Mouse (Mus musculus) MEL (cell line): ENCODE measurements around the gene Tmem232. TPM values are rescaled to one million over a fixed set of nuclear protein-coding genes. Genes with fewer than 3 reads are reported as not detected.

Experiments
- DNase-seq: peaks from one replicate; pipeline ENCODE4 v3.0.0; 2011; ENCODE audit warnings: low read depth, low spot score
- H3K27ac ChIP-seq: 2 replicates; pipeline ENCODE4 v1.5.1; 2012; ENCODE audit warnings: low read depth, mild to moderate bottlenecking, control low read depth, low read length, moderate library complexity; ENCODE audit not compliant: control insufficient read depth
- H3K27me3 ChIP-seq, 2 experiments: fragments of 150-350 bp in 1 of 2; sonication (generic) in 1 of 2; 2 replicates each; pipeline ENCODE4 v1.6.1; 2012; ENCODE audit warnings: low read length in 2 of 2, mild to moderate bottlenecking in 2 of 2, improper control_type of control experiment in 1 of 2, moderate library complexity in 1 of 2; ENCODE audit not compliant: insufficient read depth in 2 of 2, control insufficient read depth in 1 of 2
- H3K36me3 ChIP-seq, 2 experiments: 2 replicates each; pipeline ENCODE4 v1.6.1; 2012 to 2014; ENCODE audit warnings: low read length in 2 of 2, improper control_type of control experiment in 1 of 2, inconsistent platforms in 1 of 2, mild to moderate bottlenecking in 1 of 2; ENCODE audit not compliant: insufficient read depth in 2 of 2, control insufficient read depth in 1 of 2
- H3K4me1 ChIP-seq, 2 experiments: fragments of 150-350 bp in 1 of 2; sonication (generic) in 1 of 2; 2 replicates each; pipeline ENCODE4 v1.6.1; 2012; ENCODE audit warnings: low read length in 2 of 2, improper control_type of control experiment in 1 of 2, mild to moderate bottlenecking in 1 of 2; ENCODE audit not compliant: insufficient read depth in 2 of 2, control insufficient read depth in 1 of 2
- H3K4me3 ChIP-seq, 2 experiments: fragments of 150-350 bp in 1 of 2; sonication (generic) in 1 of 2; 2 replicates each; pipeline ENCODE4 v1.5.1; 2012; ENCODE audit warnings: low read depth in 2 of 2, low read length in 2 of 2, mild to moderate bottlenecking in 2 of 2, moderate library complexity in 2 of 2, control low read depth in 1 of 2, improper control_type of control experiment in 1 of 2; ENCODE audit not compliant: control insufficient read depth in 1 of 2, insufficient read depth in 1 of 2
- H3K79me2 ChIP-seq: 2 replicates; pipeline ENCODE4 v1.6.1; 2012; ENCODE audit warnings: mild to moderate bottlenecking, low read length, moderate library complexity; ENCODE audit not compliant: control insufficient read depth, poor library complexity, insufficient read depth
- H3K9ac ChIP-seq: 2 replicates; pipeline ENCODE4 v1.6.1; 2012; ENCODE audit warnings: low read depth, mild to moderate bottlenecking, control low read depth, low read length, moderate library complexity; ENCODE audit not compliant: control insufficient read depth, poor library complexity, severe bottlenecking
- H3K9me3 ChIP-seq: fragments of 150-350 bp; sonication (generic); replicated peaks from 2 replicates; pipeline ENCODE4 v1.6.1; 2012; ENCODE audit warnings: mild to moderate bottlenecking, low read length, improper control_type of control experiment, moderate library complexity; ENCODE audit not compliant: insufficient read depth
- BHLHE40 ChIP-seq: IDR thresholded peaks from 2 replicates; pipeline ENCODE4 v1.6.1; 2012; ENCODE audit warnings: low read depth, mild to moderate bottlenecking, inconsistent platforms, low read length, improper control_type of control experiment, borderline replicate concordance
- CHD1 ChIP-seq: IDR thresholded peaks from 2 replicates; pipeline ENCODE4 v1.6.1; 2012; ENCODE audit warnings: low read depth, mild to moderate bottlenecking, inconsistent platforms, low read length, improper control_type of control experiment
- CHD2 ChIP-seq: IDR thresholded peaks from 2 replicates; pipeline ENCODE4 v1.6.1; 2011; ENCODE audit warnings: low read length, improper control_type of control experiment
- CTCF ChIP-seq, 3 experiments: IDR thresholded peaks in 2 of 3; conservative IDR thresholded peaks in 1 of 3; 2 replicates each; pipeline ENCODE4 v1.5.1; 2011 to 2012; ENCODE audit warnings: low read length in 3 of 3, low read depth in 2 of 3, mild to moderate bottlenecking in 2 of 3, improper control_type of control experiment in 1 of 3, inconsistent platforms in 1 of 3, mixed read lengths in 1 of 3, moderate library complexity in 1 of 3; ENCODE audit not compliant: control insufficient read depth in 1 of 3, insufficient read depth in 1 of 3, poor library complexity in 1 of 3, severe bottlenecking in 1 of 3
- E2F4 ChIP-seq: IDR thresholded peaks from 2 replicates; pipeline ENCODE4 v1.6.1; 2011; ENCODE audit warnings: low read depth, low read length, improper control_type of control experiment, borderline replicate concordance
- ELF1 ChIP-seq: IDR thresholded peaks from 2 replicates; pipeline ENCODE4 v1.6.1; 2014; ENCODE audit warnings: low read depth, mild to moderate bottlenecking, inconsistent platforms, low read length, improper control_type of control experiment, moderate library complexity
- EP300 ChIP-seq, 2 experiments: IDR thresholded peaks; 2 replicates each; pipeline ENCODE4 v1.6.1; 2011; ENCODE audit warnings: improper control_type of control experiment in 2 of 2, low read length in 2 of 2, low read depth in 1 of 2, mild to moderate bottlenecking in 1 of 2
- ETS1 ChIP-seq: IDR thresholded peaks from 2 replicates; pipeline ENCODE4 v1.6.1; 2012; ENCODE audit warnings: low read depth, mild to moderate bottlenecking, inconsistent platforms, low read length, improper control_type of control experiment, moderate library complexity
- GABPA ChIP-seq: IDR thresholded peaks from 2 replicates; pipeline ENCODE4 v1.6.1; 2012; ENCODE audit warnings: low read depth, mild to moderate bottlenecking, inconsistent platforms, low read length, improper control_type of control experiment, moderate library complexity
- GATA1 ChIP-seq: IDR thresholded peaks from 2 replicates; pipeline ENCODE4 v1.6.1; 2011; ENCODE audit warnings: low read depth, low read length, improper control_type of control experiment
- JUND ChIP-seq: IDR thresholded peaks from 2 replicates; pipeline ENCODE4 v1.6.1; 2011; ENCODE audit warnings: low read depth, mild to moderate bottlenecking, improper control_type of control experiment, low read length
- KAT2A ChIP-seq: conservative IDR thresholded peaks from 2 replicates; pipeline ENCODE4 v1.6.1; 2012; ENCODE audit warnings: low read depth, low read length, improper control_type of control experiment, inconsistent platforms
- MAFK ChIP-seq: IDR thresholded peaks from 2 replicates; pipeline ENCODE4 v1.6.1; 2011; ENCODE audit warnings: low read depth, mild to moderate bottlenecking, low read length, improper control_type of control experiment, borderline replicate concordance
- MAX ChIP-seq: IDR thresholded peaks from 2 replicates; pipeline ENCODE4 v1.6.1; 2011; ENCODE audit warnings: low read length, improper control_type of control experiment
- MEF2A ChIP-seq: IDR thresholded peaks from 2 replicates; pipeline ENCODE4 v1.6.1; 2014; ENCODE audit warnings: low read depth, mild to moderate bottlenecking, inconsistent platforms, low read length, improper control_type of control experiment; ENCODE audit not compliant: poor library complexity, insufficient replicate concordance, severe bottlenecking; ENCODE audit errors: extremely low read depth
- MXI1 ChIP-seq: IDR thresholded peaks from 2 replicates; pipeline ENCODE4 v1.6.1; 2011; ENCODE audit warnings: mild to moderate bottlenecking, low read depth, low read length, improper control_type of control experiment
- MYC ChIP-seq: IDR thresholded peaks from 2 replicates; pipeline ENCODE4 v1.6.1; 2011; ENCODE audit warnings: low read depth, mild to moderate bottlenecking, low read length, improper control_type of control experiment, moderate library complexity
- NELFE ChIP-seq: IDR thresholded peaks from 2 replicates; pipeline ENCODE4 v1.6.1; 2011; ENCODE audit warnings: low read depth, low read length, improper control_type of control experiment
- POLR2A ChIP-seq, 2 experiments: IDR thresholded peaks; 2 replicates each; pipeline ENCODE4 v1.6.1; 2011 to 2012; ENCODE audit warnings: low read length in 2 of 2, mild to moderate bottlenecking in 2 of 2, control low read depth in 1 of 2, improper control_type of control experiment in 1 of 2, low read depth in 1 of 2, moderate library complexity in 1 of 2; ENCODE audit not compliant: control insufficient read depth in 1 of 2, insufficient read depth in 1 of 2, poor library complexity in 1 of 2
- POLR2AphosphoS2 ChIP-seq: IDR thresholded peaks from 2 replicates; pipeline ENCODE4 v1.6.1; 2011; ENCODE audit warnings: low read length, improper control_type of control experiment
- POLR2AphosphoS5 ChIP-seq: IDR thresholded peaks from 2 replicates; pipeline ENCODE4 v1.6.1; 2012; ENCODE audit warnings: low read depth, borderline replicate concordance, mild to moderate bottlenecking, inconsistent platforms, low read length, moderate library complexity, mixed read lengths
- RCOR1 ChIP-seq: IDR thresholded peaks from 2 replicates; pipeline ENCODE4 v1.6.1; 2012; ENCODE audit warnings: low read depth, mild to moderate bottlenecking, inconsistent platforms, low read length, improper control_type of control experiment
- SIN3A ChIP-seq: IDR thresholded peaks from 2 replicates; pipeline ENCODE4 v1.6.1; 2012; ENCODE audit warnings: low read length, improper control_type of control experiment, inconsistent platforms
- SMC3 ChIP-seq: IDR thresholded peaks from 2 replicates; pipeline ENCODE4 v1.6.1; 2011; ENCODE audit warnings: low read depth, low read length, improper control_type of control experiment
- TAL1 ChIP-seq: IDR thresholded peaks from 2 replicates; pipeline ENCODE4 v1.6.1; 2012; ENCODE audit warnings: mild to moderate bottlenecking, inconsistent platforms, low read length, moderate library complexity, mixed read lengths
- TBP ChIP-seq: IDR thresholded peaks from 2 replicates; pipeline ENCODE4 v1.8.0; 2011; ENCODE audit warnings: low read depth, low read length, improper control_type of control experiment
- UBTF ChIP-seq: IDR thresholded peaks from 2 replicates; pipeline ENCODE4 v1.6.1; 2012; ENCODE audit warnings: low read depth, mild to moderate bottlenecking, inconsistent platforms, low read length, improper control_type of control experiment, moderate library complexity, borderline replicate concordance; ENCODE audit not compliant: insufficient read depth
- ZKSCAN1 ChIP-seq: IDR thresholded peaks from 2 replicates; pipeline ENCODE4 v1.6.1; 2012; ENCODE audit warnings: low read depth, mild to moderate bottlenecking, inconsistent platforms, low read length, improper control_type of control experiment, moderate library complexity
- ZNF384 ChIP-seq: IDR thresholded peaks from 2 replicates; pipeline ENCODE4 v1.6.1; 2012; ENCODE audit warnings: low read depth, mild to moderate bottlenecking, inconsistent platforms, low read length, improper control_type of control experiment
- polyA plus RNA-seq, 2 experiments: library from polyadenylated mRNA; stranded (reverse) in 1 of 2; unstranded in 1 of 2; fragments of >175 nt in 1 of 2; fragments of >200 nt in 1 of 2; gene quantifications; 2 replicates each; pipeline versions ENCODE4 v1.2.1 to v1.2.4; 2012; ENCODE audit warnings: low replicate concordance in 2 of 2, low read depth in 1 of 2; ENCODE audit not compliant: insufficient read length in 2 of 2, insufficient read depth in 1 of 2, missing spikeins in 1 of 2
- total RNA-seq: library from RNA; depleted of rRNA; stranded (reverse); fragments of 300-350 nt; gene quantifications from 2 replicates; pipeline ENCODE4 v1.2.3, GENCODE M21; 2012

The Tmem232 gene
- total and polyA plus RNA-seq, 3 experiments: 0.04 TPM; not detected in 2

GRCm38 (mm10) chr17:65559273-65559672, 18.7 kb upstream of the Tmem232 start (continued):
- peak; percentile 49 for TF ChIP-seq SMC3
- no peak for TF ChIP-seq RCOR1
- no peak for TF ChIP-seq UBTF
- no peak for TF ChIP-seq POLR2A (IDR thresholded peaks at IDR 0.05; ENCODE audit: control insufficient read depth in 1 of 2, insufficient read depth in 1 of 2, low read depth in 1 of 2, low read length in 2 of 2, poor library complexity in 1 of 2)
- TF ChIP-seq ZKSCAN1: no peak
- TF ChIP-seq POLR2AphosphoS2: no peak
- no peak for TF ChIP-seq JUND
- no peak for TF ChIP-seq GABPA
- no peak for TF ChIP-seq MAX

GRCm38 (mm10) chr17:65558788-65559187, 18.2 kb upstream of the Tmem232 start:
- H3K4me1 ChIP-seq: peaks cover 3 to 20% of the 10 kb centered on the region in 2 experiments
- no peak overlapping the region for H3K4me3 ChIP-seq
- TF ChIP-seq TBP: no peak
- TF ChIP-seq GATA1: no peak
- no peak for TF ChIP-seq BHLHE40
- no peak for TF ChIP-seq UBTF
- no peak for TF ChIP-seq TAL1
- no peaks in the 10 kb centered on the region for H3K9me3 ChIP-seq
- no peak overlapping the region for H3K27ac ChIP-seq
- no peak for DNase-seq
- H3K9ac ChIP-seq: no peak overlapping the region
- H3K79me2 ChIP-seq: no peaks in the 10 kb centered on the region
- no peaks in the 10 kb centered on the region for H3K27me3 ChIP-seq
- H3K36me3 ChIP-seq: peaks cover 0 to 6% of the 10 kb centered on the region in 2 experiments; a peak in 2 of 4 replicates

- H3K36me3 ChIP-seq: peaks cover 0 to 6% of the 10 kb centered on the region in 2 experiments; a peak in 2 of 4 replicates
- peaks cover 3 to 20% of the 10 kb centered on the region in 2 experiments for H3K4me1 ChIP-seq
- H3K4me3 ChIP-seq: no peak overlapping the region
- no peak overlapping the region for H3K27ac ChIP-seq
- no peaks in the 10 kb centered on the region for H3K9me3 ChIP-seq
- peak; percentile 85 for DNase-seq
- no peaks in the 10 kb centered on the region for H3K27me3 ChIP-seq
- H3K79me2 ChIP-seq: no peaks in the 10 kb centered on the region
- no peak overlapping the region for H3K9ac ChIP-seq
- TF ChIP-seq POLR2AphosphoS5: no peak
- no peak for TF ChIP-seq ETS1
- TF ChIP-seq JUND: no peak
- peak; percentile 69 for TF ChIP-seq ZNF384
- TF ChIP-seq SIN3A: no peak
- no peak for TF ChIP-seq ELF1
- no peak for TF ChIP-seq BHLHE40
- no peak for TF ChIP-seq NELFE
- 0 out of 2 replicates have a peak, but pooled peaks have one; percentile 40 for TF ChIP-seq MYC
- no peak for TF ChIP-seq MEF2A
- TF ChIP-seq MAFK: no peak
- no peak for TF ChIP-seq POLR2A (IDR thresholded peaks at IDR 0.05; ENCODE audit: control insufficient read depth in 1 of 2, insufficient read depth in 1 of 2, low read depth in 1 of 2, low read length in 2 of 2, poor library complexity in 1 of 2)
- 0 out of 2 replicates have a peak, but pooled peaks have one; percentile 60 for TF ChIP-seq MXI1
- no peak for TF ChIP-seq GABPA
- no peak for TF ChIP-seq CHD2
- no peak for TF ChIP-seq CHD1
- peak; percentile 59 to 83 (median 81) for TF ChIP-seq CTCF (IDR thresholded peaks at IDR 0.05 in 2 of 3, conservative IDR thresholded peaks at IDR 0.05 in 1 of 3; ENCODE audit: control insufficient read depth in 1 of 3, insufficient read depth in 1 of 3, low read depth in 2 of 3, low read length in 3 of 3, poor library complexity in 1 of 3, severe bottlenecking in 1 of 3)
- TF ChIP-seq TBP: no peak
- TF ChIP-seq EP300 (IDR thresholded peaks at IDR 0.05; ENCODE audit: low read depth in 1 of 2, low read length in 2 of 2): no peak
- no peak for TF ChIP-seq KAT2A
- no peak for TF ChIP-seq E2F4
- TF ChIP-seq RCOR1: peak; percentile 92
- TF ChIP-seq UBTF: no peak
- TF ChIP-seq POLR2AphosphoS2: no peak
These were observed 17.6 kb upstream of the Tmem232 start for GRCm38 (mm10) chr17:65558217-65558616.
